In genomic region chr17:16726904-16727303, GRCm38 (mm10) we compare ENCODE assay signal across 20 mouse cellular contexts.
A peak's percentile ranks its signal among the peaks of the same experiment; 100 is the strongest.
DNase-seq lines count a peak whose midpoint lies in the region; TF ChIP-seq lines count a peak whose summit lies in the region.
"Had no signal": no experiment of that assay in that cellular context is flagged by ENCODE, and none has a peak within 500 bp of the region (broad histone marks: within the 10 kb centered on the region; RNA-seq: fewer than 3 reads in every experiment).

No protein-coding gene starts in this region.

- WGBS in embryonic facial prominence, embryonic 10.5 days, result 92% methylated on average over 2 of the region's 2 CpGs

- H3K27me3 ChIP-seq in embryonic facial prominence, embryonic 10.5 days (replicated peaks; ENCODE audit: low read depth, poor library complexity, severe bottlenecking), result no peaks in the 10 kb centered on the region
- H3K27me3 ChIP-seq: embryonic facial prominence, embryonic 13.5 days; embryonic facial prominence, embryonic 15.5 days; forebrain, embryonic 12.5 days; Patski had no signal

- no peaks in the 10 kb centered on the region for H3K4me1 ChIP-seq in embryonic facial prominence, embryonic 10.5 days
- H3K4me1 ChIP-seq: embryonic facial prominence, embryonic 13.5 days; embryonic facial prominence, embryonic 15.5 days; forebrain, embryonic 10.5 days; forebrain, embryonic 12.5 days had no signal

- H3K27ac ChIP-seq in embryonic facial prominence, embryonic 10.5 days (replicated peaks), result no peak overlapping the region
- no peak overlapping the region for H3K27ac ChIP-seq in layer of hippocampus, adult 2 months
- H3K27ac ChIP-seq: embryonic facial prominence, embryonic 13.5 days; embryonic facial prominence, embryonic 15.5 days; forebrain, embryonic 10.5 days; forebrain, embryonic 12.5 days had no signal

- H3K36me3 ChIP-seq in embryonic facial prominence, embryonic 10.5 days (replicated peaks), result no peaks in the 10 kb centered on the region
- H3K36me3 ChIP-seq: embryonic facial prominence, embryonic 13.5 days; embryonic facial prominence, embryonic 15.5 days; forebrain, embryonic 10.5 days; forebrain, embryonic 12.5 days; G1E had no signal

- DNase-seq in ES-CJ7 (ENCODE audit: low read depth, low spot score) (peak; percentile 76), R1 (ENCODE audit: low read depth, low spot score) (peak; percentile 64)
- no peak for DNase-seq in embryonic facial prominence, embryonic 10.5 days (ENCODE audit: low spot score)
- no peak for DNase-seq in layer of hippocampus, adult 2 months (ENCODE audit: low spot score in 2 of 2)
- DNase-seq in frontal cortex, postnatal 36 days (ENCODE audit: low spot score in 2 of 2), result no peak
- DNase-seq: adrenal gland, adult 8-10 months; adrenal gland, postnatal 14 days; adrenal gland, postnatal 36 days; cerebellum, adult 11-12 months; cerebellum, adult 2 months; cerebellum, adult 9-10 months; cerebellum, postnatal 10 days; cerebellum, postnatal 25 days had no signal

- TF ChIP-seq CTCF in layer of hippocampus, adult 2 months (conservative IDR thresholded peaks at IDR 0.05), result no peak

- no peaks in the 10 kb centered on the region for H3K9me3 ChIP-seq in embryonic facial prominence, embryonic 10.5 days
- H3K9me3 ChIP-seq: embryonic facial prominence, embryonic 13.5 days; embryonic facial prominence, embryonic 15.5 days; forebrain, embryonic 10.5 days; forebrain, embryonic 12.5 days; G1E had no signal

- no peak overlapping the region for H3K4me3 ChIP-seq in embryonic facial prominence, embryonic 10.5 days
- H3K4me3 ChIP-seq in layer of hippocampus, adult 2 months, result no peak overlapping the region
- H3K4me3 ChIP-seq: embryonic facial prominence, embryonic 13.5 days; embryonic facial prominence, embryonic 15.5 days; erythroblast, embryonic 14.5 days; forebrain, embryonic 10.5 days; forebrain, embryonic 12.5 days had no signal

Comparison
In these comparisons a context has a peak if more than half of its experiments do, and no peak if none do; other contexts are left out.
1. DNase-seq: peak in ES-CJ7 (single experiment) and R1 (single experiment); none in embryonic facial prominence, embryonic 10.5 days (single experiment), layer of hippocampus, adult 2 months (0 of 2) and frontal cortex, postnatal 36 days (0 of 2).